Mouse (Mus musculus): ENCODE data around the gene Ufc1. TPM values are rescaled to one million over a fixed set of nuclear protein-coding genes. Genes with fewer than 3 reads are reported as not detected.

The Ufc1 gene
- total RNA-seq, 1 experiment from 2014 or later, result 151 TPM

DNA sequence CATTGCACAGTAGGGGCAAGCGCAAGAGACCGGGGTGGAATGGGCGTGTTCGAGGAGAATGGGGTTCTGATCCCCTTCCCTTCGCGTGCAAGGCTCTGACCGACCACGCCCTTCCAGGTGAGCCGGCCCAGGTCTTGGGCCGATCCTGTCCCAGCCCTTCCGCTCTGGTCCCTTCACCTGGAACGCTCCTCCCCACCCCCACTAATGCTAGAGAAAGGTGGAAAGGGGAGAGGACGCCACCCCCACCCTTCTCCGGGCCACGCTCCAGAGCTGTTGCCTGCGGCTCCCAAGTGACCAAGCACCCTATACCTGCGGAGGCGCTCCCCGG lies 24.3 kb downstream of the Ufc1 start:
- no peak for DNase-seq

DNA sequence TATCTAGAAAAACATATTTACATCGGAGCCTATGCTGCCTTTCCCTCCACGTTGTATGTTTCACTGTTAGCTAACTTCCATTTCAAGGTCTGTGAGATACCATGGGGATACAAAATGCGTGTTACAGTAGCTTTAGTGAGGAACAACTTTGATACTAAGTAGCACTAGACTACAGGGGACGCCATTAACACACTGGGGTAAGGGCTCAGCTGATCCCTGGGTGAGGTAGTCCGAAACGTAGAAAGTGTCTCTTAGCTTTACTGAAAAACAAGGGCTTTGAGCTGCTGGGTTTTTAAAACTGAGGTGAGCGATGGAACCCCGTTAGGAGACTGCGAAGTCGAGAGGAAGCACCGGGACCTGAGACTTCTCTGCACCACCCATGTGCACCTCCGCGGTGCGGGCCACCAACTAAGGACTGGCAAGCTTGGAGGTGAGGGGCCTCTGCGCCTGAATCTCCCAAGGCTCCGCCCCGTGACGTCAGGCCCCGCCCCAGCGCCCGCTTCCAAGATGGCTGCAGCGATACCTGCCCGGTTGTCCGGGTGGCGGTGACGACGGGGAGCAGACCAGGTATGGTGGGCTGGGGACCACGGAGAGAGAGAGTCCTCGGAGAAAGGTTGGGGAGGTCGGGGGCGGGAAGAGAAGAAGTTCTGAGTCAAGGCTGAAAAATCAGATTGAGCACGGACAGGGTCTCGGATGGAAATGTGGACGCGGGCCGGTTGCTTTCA lies 24.8 kb downstream of the Ufc1 start, which contains the start of gene B4galt3:
Gene B4galt3 (plus strand): TSS at position 481 of the 725 bp plus-strand sequence.
- peak; percentile 98 for DNase-seq

DNA sequence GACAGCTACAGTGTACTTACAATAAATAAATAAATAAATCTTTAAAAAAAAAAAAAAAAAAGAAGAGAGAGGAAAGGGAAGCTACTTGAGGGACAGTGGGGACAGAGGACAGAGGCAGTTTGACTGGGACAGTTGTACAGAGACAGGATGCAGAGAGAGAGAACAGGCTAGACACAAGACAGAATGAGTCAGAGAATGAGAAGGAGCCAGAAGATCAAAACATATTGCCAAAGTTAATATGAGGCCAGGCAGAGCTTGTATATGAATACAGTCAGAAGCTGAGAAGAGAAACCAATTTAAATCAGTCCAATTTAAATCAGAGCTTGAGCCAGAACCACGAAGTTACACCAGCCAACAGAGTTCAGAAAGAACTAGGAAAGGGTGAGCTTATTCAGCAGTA lies 26.5 kb downstream of the Ufc1 start:
- no peak for DNase-seq

DNA sequence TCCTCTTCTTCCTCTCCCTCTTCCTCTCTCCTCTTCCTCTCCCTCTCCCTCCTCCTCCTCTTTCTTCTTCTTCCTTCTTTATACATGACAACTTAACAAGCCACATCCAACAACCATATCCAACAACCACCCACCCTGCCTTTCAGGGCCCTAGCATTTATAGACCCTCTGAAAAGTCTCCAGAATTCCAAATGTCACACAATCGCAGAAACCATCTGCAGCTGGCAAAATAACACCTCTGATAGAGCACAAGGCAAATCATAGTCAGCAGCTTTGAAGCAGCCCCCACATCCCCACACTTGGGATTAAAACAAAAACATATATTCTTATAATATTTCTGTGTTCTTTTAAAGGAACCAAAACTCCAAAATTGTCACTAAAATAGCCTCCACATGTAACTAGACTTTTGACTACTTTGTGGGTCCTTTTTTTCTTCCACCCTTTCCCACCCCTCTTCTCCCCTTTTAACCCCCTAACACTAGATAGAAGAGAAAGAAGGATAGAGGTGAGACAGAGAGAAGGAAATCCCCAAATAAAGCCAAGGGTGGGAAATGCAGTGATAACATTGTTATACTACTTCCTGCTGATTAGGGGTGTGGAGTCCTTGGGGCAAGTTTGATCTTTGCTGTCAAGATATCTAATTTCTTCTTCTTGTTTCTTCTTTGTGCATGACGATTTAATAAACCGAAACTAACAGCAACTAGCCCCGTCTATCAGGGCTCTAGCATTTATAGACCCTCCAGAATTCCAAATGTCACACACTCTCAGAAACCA lies 28.7 kb downstream of the Ufc1 start:
- no peak for DNase-seq

DNA sequence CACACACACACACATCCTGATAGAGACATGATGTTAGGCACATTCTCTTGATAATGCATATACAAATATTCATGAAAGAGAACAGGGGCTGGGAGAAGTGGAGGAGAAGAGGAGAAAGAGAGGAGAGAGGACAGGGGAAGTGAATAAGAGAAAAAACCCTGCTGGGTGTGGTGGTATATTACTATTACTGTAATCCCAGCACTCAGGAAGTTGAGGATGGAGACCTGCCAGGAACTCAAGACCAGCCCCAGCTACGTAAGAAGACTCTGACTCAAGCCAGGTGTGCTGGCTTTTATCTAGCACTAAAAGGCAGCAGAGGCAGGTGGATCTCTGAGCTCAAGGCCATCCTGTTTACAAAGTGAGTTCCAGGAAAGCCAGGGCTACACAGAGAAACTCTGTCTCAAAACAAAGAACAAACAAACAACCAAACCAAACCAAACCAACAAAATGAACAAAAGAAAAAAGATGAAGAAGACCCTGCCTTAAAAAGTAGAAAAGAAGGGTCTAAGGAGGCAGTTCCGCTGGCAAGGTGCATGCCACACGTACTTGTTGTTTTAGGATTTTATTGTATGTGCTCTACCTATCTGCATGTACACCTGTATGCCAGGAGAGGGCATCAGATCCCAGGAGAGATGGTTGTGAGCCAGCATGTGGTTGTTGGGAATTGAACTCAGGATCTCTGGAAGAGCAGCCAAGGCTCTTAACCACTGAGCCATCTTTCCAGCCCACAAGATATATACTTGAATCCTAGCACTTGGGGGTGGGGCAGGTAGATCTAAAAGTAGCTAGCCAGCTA lies 31.0 kb downstream of the Ufc1 start:
- DNase-seq, result no peak

DNA sequence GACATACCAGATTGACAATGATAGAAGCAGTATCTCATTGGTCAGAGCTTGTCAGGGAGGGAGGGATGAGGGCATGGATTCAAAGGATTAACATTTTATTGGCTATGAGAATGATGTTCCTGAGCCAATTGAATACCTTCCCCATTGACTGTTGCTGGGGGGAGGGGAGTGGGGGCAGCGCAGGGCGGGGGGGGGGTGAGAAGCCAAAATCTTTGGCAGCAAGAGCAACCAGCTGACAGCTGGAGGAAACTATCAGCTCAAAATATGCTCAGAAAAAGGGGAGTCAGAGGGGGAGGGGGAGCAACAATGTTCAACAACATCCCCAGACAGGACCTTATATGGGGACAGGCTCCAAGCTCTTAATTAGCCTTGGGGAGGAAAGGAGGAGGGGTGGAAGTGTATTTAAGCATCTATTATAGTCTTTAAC lies 31.6 kb downstream of the Ufc1 start:
- no peak for DNase-seq

DNA sequence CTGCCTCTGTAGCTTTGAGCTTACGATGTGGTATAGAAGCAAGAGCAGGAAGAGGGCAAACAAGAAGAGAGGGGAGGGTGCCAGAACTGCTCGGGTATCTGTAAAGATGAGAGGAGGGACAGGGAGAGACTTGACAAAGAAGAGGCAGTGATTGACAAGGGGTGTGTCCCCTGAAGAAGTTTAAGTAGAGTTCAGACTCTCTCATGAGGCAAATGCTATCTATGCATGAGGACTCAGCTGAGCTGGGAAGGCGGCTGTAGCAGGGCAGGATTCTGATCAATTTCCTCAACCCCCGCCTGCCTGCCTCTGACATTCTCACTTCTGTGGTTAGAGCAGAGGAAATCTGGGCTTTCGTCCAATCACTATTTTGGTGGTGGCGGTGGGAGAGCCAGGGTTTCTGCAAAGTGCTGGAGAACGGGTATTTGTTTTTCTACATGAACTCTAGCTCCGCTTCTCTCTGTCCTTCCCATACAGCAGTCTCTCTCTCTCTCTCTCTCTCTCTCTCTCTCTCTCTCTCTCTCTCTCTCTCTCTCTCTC lies 32.2 kb downstream of the Ufc1 start:
- no peak for DNase-seq

DNA sequence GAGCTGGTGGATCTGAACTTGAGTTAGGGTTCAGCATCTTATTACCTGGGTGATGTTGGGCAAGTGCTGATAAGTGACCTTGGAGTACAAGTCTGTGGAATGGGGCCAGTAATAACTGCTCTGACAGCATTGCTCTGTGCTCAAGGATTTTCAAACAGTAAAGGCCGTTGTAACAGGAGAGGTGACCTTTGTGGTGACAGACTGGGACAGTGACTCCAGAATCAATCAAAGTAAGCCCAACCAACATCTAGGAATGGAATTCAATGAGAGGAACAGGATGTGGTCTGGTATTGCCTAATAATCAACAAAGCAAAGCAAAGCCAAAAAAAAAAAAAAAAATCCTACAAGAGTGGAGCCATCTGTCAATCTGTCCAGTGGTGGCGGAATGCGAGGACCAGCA lies 34.5 kb downstream of the Ufc1 start:
- no peak for DNase-seq

DNA sequence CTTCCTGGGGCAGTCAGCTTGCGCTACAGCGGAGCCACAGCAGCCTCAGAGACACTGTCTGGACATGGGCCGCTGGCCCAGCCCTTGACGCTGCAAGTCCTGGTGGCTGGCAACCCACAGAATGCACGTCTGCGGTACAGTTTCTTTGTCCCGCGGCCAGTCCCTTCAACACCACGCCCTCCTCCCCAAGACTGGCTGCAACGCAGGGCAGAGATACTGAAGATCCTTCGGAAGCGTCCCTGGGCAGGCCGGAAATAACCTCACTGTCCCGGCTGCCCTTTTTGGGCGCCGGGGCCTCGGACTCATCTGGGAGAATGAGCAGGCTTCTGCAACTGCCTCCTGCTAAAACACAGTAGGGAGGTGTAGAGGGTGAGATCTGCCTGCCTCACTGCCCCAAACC lies 35.9 kb downstream of the Ufc1 start:
- DNase-seq, result no peak

DNA sequence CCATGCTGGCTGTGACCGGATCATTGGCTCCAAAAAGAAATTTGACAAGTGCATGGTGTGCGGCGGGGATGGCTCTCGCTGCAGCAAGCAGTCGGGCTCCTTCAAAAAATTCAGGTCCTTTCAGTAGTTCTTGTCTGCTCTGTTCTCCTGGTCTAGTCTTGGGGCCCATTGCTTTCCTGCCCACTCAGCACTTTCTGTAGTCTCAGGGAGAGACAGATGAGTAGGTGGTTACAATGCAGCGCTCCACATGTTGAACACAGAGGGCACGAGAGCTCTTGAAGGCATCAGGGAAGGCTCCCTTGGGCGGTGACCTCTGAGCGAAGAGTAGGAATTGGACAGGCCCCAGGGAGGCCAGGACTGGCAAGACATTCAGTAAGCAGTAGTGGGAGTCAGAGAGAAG lies 37.0 kb downstream of the Ufc1 start:
- DNase-seq, result no peak

DNA sequence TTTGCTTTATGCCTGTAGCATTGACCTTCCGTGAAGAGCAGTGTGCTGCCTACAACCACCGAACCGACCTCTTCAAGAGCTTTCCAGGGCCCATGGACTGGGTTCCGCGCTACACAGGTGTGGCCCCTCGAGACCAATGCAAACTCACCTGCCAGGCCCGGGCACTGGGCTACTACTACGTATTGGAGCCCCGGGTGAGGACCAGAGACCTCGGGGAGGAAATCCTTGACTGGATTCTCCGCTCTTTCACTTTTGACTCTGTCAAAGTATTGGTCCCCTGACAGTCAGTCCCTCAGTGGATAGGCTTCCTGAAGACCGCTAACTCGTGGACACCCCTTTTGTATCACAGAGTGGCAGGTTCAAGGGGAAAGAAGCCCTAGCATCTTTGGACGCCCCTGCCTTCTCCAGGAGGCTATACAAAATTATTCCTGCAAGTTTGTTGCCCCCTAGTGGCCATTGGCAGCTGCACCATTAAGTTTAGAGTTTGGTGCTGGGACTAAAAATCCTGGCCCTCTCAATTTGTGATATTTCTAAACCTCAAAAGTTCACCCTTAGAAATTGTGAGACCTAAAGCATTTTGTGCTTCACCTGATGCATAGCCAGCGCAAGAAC lies 37.8 kb downstream of the Ufc1 start:
- DNase-seq, result peak; percentile 52

DNA sequence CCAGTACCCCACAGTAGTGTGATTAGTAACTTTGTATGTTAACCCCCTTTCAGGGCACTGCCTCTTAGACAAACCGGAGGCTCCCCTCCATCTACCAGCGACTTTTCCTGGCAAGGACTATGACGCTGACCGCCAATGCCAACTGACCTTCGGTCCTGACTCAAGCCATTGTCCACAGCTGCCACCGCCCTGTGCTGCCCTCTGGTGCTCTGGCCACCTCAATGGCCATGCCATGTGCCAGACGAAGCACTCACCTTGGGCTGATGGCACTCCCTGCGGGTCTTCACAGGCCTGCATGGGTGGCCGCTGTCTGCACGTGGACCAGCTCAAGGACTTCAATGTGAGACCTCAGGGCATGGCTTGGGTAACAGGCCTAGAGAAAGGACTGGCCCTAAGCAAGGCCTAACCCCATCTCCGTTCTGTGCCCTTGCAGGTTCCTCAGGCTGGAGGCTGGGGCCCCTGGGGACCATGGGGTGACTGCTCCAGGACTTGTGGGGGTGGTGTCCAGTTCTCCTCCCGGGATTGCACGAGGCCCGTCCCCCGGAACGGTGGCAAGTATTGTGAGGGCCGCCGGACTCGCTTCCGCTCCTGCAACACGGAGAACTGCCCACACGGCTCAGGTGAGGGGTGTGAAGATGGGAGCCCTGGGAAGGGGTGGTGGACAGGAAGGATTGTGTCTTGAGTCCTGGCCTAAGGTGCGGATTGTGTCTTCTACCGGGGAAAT lies 38.6 kb downstream of the Ufc1 start:
- DNase-seq, result peak; percentile 66

DNA sequence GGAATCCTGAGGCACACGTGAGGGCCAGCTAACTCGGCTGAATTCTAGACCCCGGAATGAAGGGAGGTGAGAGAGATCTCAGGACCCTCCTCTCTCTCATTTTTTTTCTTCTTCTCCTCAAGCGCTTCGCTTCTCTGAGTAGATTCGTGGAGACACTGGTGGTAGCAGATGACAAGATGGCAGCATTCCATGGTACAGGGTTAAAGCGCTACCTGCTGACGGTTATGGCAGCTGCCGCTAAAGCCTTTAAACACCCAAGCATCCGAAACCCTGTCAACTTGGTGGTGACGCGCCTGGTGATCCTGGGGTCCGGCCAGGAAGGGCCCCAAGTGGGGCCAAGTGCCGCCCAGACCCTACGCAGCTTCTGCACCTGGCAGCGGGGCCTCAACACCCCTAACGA lies 42.4 kb downstream of the Ufc1 start:
- no peak for DNase-seq

DNA sequence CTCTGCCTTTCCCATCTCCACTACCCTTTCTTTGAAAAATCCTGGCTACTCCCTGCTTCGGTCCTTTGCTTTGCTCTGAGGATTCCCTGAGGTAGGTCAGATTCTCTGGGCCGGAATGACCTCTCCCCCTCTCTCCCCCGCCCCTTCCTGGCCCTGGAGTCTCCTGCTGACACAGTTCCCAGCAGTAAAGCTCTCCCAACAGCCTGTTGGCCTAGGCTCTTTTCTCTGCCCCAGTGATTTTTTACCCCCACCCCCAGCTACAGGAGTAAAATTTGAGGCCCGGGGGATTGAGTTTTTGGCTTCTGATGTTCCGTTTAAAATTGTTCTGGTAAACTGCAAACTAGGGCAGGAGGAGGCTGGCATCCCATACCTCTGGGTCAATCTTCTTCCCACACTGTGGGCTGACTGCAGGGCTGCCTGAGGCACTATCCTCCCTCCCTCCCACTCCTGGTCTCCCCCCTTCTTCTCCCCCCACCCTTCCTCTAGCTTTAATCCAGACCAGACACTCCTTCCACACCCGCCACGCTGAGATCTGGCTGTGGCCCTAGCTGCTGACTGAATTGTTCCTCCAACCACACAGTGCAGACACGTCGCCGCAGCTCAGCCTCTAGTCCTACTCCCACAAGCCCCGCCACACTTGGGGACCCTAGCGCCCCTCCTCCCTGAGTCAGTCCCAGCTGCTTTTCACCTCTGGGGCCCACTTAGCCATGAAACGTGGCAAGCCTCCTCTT lies 43.1 kb downstream of the Ufc1 start:
- no peak for DNase-seq

DNA sequence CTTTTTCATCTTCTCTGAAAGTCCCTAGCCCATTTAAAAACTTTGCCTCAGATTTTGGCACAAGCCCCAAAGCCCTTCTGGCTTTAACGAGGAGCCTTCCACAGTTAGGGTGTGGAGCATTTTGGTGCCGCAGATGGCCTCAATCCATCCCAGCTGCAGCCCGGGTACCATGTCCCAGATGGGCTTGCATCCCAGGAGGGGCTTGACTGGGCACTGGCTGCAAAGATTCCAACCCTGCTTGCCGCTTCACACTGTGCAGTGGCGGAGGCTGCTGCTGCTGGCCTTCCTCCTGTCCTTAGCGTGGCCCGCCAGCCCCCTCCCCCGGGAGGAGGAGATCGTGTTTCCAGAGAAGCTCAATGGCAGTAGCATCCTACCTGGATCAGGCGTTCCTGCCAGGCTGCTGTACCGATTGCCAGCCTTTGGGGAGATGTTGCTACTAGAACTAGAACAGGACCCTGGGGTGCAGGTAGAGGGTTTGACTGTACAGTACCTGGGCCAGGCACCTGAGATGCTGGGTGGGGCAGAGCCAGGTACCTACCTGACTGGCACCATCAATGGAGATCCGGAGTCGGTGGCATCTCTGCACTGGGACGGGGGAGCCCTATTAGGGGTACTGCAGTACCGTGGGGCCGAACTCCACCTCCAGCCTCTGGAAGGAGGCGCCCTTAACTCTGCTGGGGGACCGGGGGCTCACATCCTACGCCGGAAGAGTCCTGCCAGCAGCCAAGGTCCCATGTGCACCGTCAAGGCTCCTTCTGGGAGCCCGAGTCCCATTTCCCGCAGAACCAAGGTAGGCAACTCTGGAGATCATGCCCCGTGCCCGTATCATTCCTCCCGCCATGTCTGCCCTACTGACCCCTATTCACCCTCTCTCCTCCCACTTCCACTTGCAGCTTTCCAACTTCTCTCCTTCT lies 43.9 kb downstream of the Ufc1 start, which contains the start of gene Ndufs2:
Gene Ndufs2 (minus strand): TSS at position 709 of the 914 bp plus-strand sequence.
- no peak for DNase-seq

DNA sequence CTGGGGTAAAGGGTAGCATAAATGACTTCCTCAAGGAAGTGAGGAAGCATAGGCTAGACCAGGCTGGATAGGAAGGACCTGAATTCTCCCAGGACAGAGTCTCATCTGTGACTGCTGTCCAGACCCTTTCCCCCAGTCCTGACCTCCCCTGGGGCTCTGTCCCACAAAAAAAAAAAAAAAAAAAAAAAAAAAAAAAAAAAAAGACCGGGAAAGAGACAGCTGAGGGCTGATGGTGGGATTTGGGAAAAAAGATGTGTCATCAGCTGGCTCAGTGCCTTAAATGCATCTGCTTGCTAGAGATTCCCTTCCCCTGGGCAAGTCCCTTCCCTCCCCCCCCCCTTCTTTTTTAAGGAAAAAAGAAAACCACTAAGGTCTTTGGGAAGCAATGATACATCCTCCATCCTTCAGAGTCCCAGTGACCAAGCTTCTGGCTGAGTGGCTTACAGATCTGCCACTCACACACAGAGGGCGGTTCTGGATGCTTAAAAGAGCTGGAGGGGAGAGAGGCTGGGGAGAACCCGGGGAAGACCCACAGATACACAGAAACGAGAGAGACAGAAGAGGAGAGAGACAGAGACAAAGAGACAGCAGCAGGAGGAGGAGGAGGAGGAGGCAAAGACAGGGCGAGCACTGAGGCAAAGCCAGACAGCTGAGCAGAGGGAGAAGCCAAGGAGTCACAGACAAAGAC lies 44.8 kb downstream of the Ufc1 start, which contains the start of gene Adamts4:
Gene Adamts4 (plus strand): TSS at position 509 of the 688 bp plus-strand sequence.
- DNase-seq, result no peak

DNA sequence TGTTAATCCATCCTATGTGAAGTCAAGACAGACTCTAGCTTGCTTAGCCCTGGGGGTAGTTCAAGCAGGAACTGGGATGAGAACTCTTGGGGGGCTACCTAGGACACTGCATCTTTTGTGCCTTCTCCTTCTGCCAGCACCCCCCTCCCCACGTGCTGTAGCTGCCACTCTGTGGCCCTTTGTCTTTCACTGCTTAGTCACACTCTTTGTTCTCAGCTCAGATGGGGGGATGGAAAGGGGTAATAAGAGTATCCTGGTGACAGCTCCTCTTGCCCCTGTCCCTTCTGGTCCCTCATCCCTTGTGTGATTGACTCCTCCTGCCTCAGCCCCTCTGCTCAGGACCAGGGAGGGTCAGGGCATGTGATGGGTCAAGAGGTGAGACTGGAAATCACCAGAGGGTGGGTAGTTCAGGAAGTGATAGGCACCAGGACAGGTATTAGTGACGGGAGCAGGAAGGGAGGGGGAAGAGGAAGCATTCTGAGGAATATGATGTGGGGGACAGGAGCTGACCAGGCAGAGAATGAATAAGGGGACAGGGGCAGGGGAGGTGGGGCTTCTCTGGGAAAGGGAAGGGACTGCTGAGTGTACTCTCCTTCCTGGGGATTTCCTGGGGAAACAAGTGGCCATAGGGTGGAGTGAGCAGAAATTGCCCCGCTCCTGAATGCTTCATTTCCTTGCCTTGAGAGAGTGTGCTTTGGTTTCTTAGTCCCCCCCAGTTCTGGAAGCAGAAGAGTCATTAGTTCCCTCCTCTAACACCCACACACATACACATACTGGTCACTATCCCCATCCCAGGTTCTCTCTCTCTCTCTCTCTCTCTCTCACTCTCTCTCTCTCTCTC lies 46.2 kb downstream of the Ufc1 start:
- no peak for DNase-seq

DNA sequence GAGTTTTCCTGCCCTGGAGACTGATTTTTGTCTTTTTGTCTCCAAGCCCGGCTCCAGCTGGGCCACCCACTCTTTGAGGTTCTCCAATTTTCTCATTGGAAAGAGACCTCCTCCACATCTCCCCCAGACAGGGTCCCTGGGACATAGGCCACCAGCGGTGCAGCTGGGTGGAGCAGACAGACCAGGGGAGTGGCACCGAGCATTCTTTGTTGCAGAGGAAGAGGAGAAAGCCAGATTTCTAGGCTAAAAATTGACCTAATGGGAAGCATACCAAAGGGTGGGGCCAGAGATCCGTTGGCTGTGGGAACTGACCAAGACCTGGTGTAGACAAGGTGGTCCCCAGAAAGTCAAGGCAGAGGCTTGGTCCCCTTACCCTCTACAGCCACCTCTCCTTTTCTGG lies 46.9 kb downstream of the Ufc1 start:
- DNase-seq, result no peak

Data from adrenal gland, postnatal 25 days (tissue).